Mouse (Mus musculus) bone marrow macrophage, adult 2 months (primary cell): ENCODE data around the gene Cdk20.

Experiments
- CTCF ChIP-seq: IDR thresholded peaks from 2 replicates; pipeline ENCODE4 v1.5.1; 2012; ENCODE audit warnings: low read depth, mild to moderate bottlenecking, low read length, moderate library complexity
- POLR2A ChIP-seq: IDR thresholded peaks from 2 replicates; pipeline ENCODE4 v1.6.1; 2012; ENCODE audit warnings: mild to moderate bottlenecking, low read depth, low read length, borderline replicate concordance

DNA sequence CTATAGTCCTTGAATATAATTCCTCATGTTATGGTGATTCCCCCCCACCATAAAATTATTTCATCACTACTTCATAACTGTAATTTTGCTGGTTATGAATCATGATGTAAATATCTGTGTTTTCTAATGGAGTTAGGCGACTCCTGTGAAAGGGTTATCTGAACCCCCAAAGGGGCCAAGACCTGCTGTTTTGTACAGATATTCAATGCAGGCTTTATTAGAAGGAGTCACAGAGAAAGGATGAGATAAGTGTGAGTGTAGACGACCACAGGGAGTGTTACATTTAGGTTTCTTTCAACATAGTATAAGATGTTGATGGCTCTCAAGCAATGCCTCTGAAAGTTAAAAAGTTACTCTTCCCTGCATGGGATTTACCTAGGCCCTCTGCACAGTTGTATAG lies 20.8 kb upstream of the Cdk20 start:
- TF ChIP-seq POLR2A, result no peak
- no peak for TF ChIP-seq CTCF
